Mouse (Mus musculus): ENCODE results near the gene Klra9.
"Not testable (repeated sequence)": the region's sequence is repeated elsewhere in the genome, so short reads cannot be mapped to it uniquely, and the experiment has no call there.

The Klra9 gene

DNA sequence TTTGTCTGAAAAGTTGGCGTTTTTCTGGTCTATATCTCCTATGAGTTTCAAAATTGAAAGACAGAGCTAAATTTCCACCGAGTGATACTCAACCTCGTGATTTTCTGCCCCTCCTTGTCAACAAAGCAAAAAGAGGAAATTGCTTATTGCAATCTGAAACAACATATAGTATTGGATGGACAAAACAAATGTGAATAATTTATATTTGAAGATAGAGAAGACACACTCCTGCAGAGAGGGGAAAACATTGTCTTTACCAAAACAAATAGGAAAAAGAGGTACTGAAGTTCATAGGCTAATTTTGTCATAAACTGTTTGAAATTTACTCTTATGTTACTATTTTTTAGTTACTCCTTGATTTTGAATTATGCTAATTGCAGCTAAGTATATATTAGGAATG is at the start of gene Klra9:
Gene Klra9, minus strand, starts transcription at position 101 of the 400 bp plus-strand sequence.
- not testable (repeated sequence) for DNase-seq (ENCODE audit: low spot score in 2 of 2)

DNA sequence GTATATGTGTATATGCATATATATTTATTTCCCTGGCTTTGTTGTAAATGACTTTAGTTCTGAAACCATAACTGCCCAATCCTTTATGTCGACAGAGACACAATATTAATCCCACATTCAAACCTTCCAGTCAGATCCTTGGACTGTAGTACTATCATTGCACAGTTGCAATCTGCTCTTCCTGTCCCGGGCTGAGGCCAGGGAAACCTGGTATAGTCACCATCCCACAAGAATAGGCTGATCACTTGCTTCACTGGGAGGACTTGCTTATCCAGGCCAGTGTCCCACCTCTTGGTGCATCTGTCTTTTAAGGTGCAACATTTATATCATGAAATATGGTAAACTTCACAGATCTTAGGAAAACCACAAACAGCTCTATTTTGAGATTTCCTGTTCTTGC is 44.6 kb upstream of the Klra9 start:
- no peak for DNase-seq (ENCODE audit: low spot score in 2 of 2)

DNA sequence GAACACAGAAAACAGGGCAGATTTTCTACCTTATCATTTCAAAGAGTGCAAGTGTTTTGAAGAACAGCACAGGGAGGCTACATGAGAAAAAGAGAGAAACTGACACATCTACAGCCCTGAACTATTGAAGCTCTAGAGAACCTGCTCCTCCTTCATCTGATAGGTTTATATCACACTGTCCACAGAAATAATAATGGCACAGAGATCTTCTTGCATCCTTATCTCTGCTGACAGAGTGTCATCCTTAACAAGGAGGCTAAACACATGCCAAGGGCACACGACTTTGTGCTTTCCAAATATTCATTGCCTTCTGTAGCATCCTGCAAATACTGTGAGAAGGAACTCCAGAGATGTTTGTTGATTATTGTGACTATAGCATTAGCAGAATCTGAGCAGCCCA is 43.7 kb upstream of the Klra9 start:
- no peak for DNase-seq (ENCODE audit: low spot score in 2 of 2)

DNA sequence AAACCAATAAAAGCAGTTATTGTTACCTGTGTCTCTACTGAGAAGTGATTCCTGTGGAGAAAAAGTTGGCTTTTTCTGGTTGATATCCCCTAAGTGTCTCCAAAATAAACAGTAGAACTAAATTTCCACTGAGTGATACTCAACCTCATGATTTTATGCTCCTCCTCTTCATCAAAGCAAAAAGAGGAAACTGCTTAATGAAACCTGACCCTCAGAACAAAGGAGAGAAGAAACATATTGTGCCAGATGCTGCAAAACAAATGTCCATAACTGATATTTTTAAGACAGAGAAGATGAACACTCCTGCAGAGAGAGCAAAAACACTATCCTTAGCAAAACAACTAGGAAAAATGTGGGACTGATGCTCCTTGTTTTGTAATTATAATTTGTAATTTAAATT is 40.3 kb upstream of the Klra9 start, which contains the start of gene Klra7:
Gene Klra7, minus strand, starts transcription at position 101 of the 400 bp plus-strand sequence.
- no peak for DNase-seq (ENCODE audit: low spot score in 2 of 2)

DNA sequence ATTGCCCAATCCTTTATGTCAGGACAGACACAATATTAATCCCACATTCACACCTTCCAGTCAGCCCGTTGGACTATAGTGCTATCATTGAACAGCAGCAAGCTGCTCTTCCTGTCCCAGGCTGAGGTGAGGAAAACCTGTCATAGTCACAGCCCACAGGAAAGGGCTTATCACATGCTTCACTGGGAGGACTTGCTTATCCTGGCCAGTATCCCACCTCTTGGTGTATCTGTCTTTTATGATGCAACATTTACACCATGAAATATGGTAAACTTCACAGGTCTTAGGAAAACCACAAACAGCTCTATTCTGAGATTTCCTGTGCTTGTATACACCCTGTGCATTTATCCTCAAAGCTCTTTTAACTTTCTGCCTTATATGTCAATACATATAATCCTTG is 4.5 kb upstream of the Klra9 start:
- DNase-seq (ENCODE audit: low spot score in 2 of 2), result not testable (repeated sequence)

DNA sequence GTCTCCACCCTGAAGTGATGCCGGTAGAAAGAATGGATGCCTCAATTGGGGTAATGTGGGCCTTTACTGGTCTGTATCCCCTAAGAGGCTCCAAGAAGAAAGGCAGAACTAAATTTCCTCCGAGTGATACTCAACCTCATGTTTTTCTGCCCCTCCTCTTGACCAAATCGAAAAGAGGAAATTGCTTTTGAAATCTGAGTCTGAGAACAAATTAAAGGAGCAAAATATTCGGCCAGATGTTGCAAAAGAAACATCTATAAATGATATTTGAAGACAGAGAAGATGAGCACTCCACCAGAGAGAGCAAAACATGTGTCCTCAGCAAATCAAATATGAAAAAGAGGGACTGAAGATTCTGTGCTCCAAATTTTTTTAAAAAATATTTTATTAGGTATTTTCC is 63.1 kb downstream of the Klra9 start, which contains the start of gene Klra8:
Gene Klra8, minus strand, starts transcription at position 101 of the 400 bp plus-strand sequence.
- DNase-seq (ENCODE audit: low spot score in 2 of 2), result not testable (repeated sequence)
